Mouse (Mus musculus) hindbrain, embryonic 16.5 days (tissue): Measurements from ENCODE around the gene Il1r1. TPM values are rescaled to one million over a fixed set of nuclear protein-coding genes. Genes with fewer than 3 reads are reported as not detected.

ENCODE experiments used
- ATAC-seq: fragments of 200-750 bp; cut with Nextera tagmentation; 2 replicates; pipeline ENCODE4 v1.8.0; 2017; ENCODE audit warnings: moderate TSS enrichment, moderate library complexity
- H3K27ac ChIP-seq: fragments of 300-500 bp; sonication (generic); 2 replicates; pipeline ENCODE4 v1.5.1; 2014; ENCODE audit warnings: low read depth, mild to moderate bottlenecking, control low read depth, low read length, moderate library complexity
- H3K27me3 ChIP-seq: fragments of 300-500 bp; sonication (generic); replicated peaks from 2 replicates; pipeline ENCODE4 v1.6.1; 2014; ENCODE audit warnings: low read length; ENCODE audit not compliant: control insufficient read depth, insufficient read depth
- H3K36me3 ChIP-seq: fragments of 300-500 bp; sonication (generic); 2 replicates; pipeline ENCODE4 v1.6.1; 2014; ENCODE audit warnings: mild to moderate bottlenecking, low read length, moderate library complexity, mixed read lengths; ENCODE audit not compliant: control insufficient read depth, insufficient read depth
- H3K4me1 ChIP-seq: fragments of 300-500 bp; sonication (generic); 2 replicates; pipeline ENCODE4 v1.6.1; 2014; ENCODE audit warnings: low read depth, low read length; ENCODE audit not compliant: control insufficient read depth, insufficient read depth
- H3K4me2 ChIP-seq: fragments of 300-500 bp; sonication (generic); 2 replicates; pipeline ENCODE4 v1.6.1; 2014; ENCODE audit warnings: mild to moderate bottlenecking, low read length, control low read depth, moderate library complexity
- H3K4me3 ChIP-seq: fragments of 300-500 bp; sonication (generic); 2 replicates; pipeline ENCODE4 v1.5.1; 2014; ENCODE audit warnings: mild to moderate bottlenecking, low read length, control low read depth, moderate library complexity
- H3K9ac ChIP-seq: fragments of 300-500 bp; sonication (generic); 2 replicates; pipeline ENCODE4 v1.6.1; 2014; ENCODE audit warnings: low read depth, mild to moderate bottlenecking, control low read depth, low read length, moderate library complexity
- H3K9me3 ChIP-seq: fragments of 300-500 bp; sonication (generic); 2 replicates; pipeline ENCODE4 v1.6.1; 2014; ENCODE audit warnings: mild to moderate bottlenecking, low read length, moderate library complexity; ENCODE audit not compliant: control insufficient read depth
- WGBS: fragments of 180-500 bp; shearing (Covaris S2); extraction: QIAGEN DNeasy Blood & Tissue Kit; methylation state at CpG from one replicate; pipeline ENCODE4 v1.1.7; 2014; 5-methylcytosine and 5-hydroxymethylcytosine counted together
- polyA plus RNA-seq: library from polyadenylated mRNA; unstranded; fragments of >200 nt; fragmentation: Nextera tagmentation; extraction: Ambion mirVana; gene quantifications from 2 replicates; pipeline ENCODE4 v1.2.1, GENCODE M21; 2015

Il1r1 gene
- polyA plus RNA-seq, 1 experiment from 2014 or later: 0.75 TPM

DNA sequence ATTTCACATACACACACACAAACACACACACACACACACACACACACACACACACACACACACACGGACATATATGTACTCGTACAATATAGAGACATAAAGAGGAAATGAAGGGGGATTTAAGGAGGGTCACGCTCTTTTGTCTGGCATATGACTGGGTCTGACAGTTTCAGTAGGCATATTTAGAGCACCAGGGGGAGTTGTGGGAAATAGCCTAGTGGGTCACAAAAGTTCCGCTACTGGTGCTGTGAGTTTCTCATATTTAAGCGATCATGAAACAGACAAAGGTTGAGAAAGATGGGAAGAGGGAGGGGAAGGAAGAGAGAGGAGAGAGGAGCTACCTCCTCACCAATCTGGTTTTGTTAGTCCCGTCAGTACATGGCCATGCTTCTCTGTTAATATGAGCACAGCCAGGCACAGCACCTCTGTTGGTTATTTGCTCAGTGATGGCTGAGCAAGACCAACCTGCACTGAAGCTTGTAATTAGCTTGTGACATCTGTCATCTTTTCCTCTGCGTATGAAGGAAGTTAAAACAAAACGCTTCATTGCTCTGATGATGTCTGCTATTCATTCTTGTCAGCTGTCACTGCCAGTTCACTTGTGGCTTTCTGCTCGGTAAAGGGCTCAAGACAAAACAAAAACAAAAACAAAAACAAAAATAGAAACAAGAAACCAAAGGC is 37.7 kb downstream of the Il1r1 start:
- Histone ChIP-seq H3K9me3 (no peaks in the 10 kb centered on the region), H3K4me3 (no peak overlapping the region), H3K27me3 (no peaks in the 10 kb centered on the region), H3K27ac (no peak overlapping the region), H3K36me3 (no peaks in the 10 kb centered on the region), H3K4me1 (peaks cover 8% of the 10 kb centered on the region), H3K4me2 (no peak overlapping the region), H3K9ac (no peak overlapping the region)
- peak; percentile 63; the same call in 1 of the 2 replicates for ATAC-seq
- WGBS: 72% methylated on average over 9 of the region's 9 CpGs

DNA sequence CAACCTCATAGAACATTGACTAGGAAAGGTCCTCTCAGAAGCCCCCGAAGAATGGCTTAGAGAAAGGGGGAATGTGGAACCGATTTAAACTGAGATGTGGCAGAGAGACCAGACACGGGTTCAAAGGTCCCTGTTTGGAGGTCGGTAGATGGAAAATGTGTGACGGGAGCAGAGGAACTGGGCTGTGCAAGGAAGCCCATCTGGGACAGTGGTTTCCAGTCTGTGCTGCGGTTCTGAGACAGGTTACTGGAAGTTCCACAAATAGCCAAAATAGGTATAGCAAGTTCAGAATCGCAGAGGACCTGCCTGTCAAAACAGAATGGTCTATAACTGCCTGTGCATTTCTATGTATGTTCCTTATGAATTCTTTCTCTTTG is 38.2 kb downstream of the Il1r1 start:
- ATAC-seq: no peak
- no peak overlapping the region for H3K27ac ChIP-seq
- no peaks in the 10 kb centered on the region for H3K9me3 ChIP-seq
- H3K36me3 ChIP-seq: no peaks in the 10 kb centered on the region
- H3K9ac ChIP-seq: no peak overlapping the region
- no peaks in the 10 kb centered on the region for H3K27me3 ChIP-seq
- WGBS: 75% methylated on average over 7 of the region's 7 CpGs
- peaks cover 8% of the 10 kb centered on the region for H3K4me1 ChIP-seq
- H3K4me3 ChIP-seq: no peak overlapping the region
- no peak overlapping the region for H3K4me2 ChIP-seq

DNA sequence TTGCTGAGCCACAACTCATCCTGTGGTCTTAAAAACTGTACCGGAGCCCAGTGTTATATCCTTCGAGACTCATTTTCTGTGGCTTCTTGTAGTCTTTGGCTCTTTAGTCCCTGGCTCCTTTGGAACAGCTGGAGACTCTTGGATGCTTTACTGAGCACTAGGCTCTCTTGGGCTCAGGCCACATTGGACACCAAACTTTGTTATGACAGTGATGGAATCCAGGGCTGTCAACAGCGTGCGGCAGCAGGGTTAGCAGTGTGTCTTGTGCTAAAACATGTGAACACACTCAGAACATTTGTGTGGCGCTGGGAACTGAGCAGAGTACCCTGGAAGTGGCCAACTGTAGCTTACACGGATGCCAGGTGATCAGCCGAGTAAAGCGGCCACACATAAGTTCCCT is 38.8 kb downstream of the Il1r1 start:
- no peak for ATAC-seq
- no peak overlapping the region for H3K4me2 ChIP-seq
- H3K27me3 ChIP-seq: no peaks in the 10 kb centered on the region
- H3K9ac ChIP-seq: no peak overlapping the region
- H3K4me1 ChIP-seq: peaks cover 8% of the 10 kb centered on the region
- H3K27ac ChIP-seq: no peak overlapping the region
- no peaks in the 10 kb centered on the region for H3K9me3 ChIP-seq
- no peak overlapping the region for H3K4me3 ChIP-seq
- 94% methylated on average over 8 of the region's 8 CpGs for WGBS
- H3K36me3 ChIP-seq: no peaks in the 10 kb centered on the region

DNA sequence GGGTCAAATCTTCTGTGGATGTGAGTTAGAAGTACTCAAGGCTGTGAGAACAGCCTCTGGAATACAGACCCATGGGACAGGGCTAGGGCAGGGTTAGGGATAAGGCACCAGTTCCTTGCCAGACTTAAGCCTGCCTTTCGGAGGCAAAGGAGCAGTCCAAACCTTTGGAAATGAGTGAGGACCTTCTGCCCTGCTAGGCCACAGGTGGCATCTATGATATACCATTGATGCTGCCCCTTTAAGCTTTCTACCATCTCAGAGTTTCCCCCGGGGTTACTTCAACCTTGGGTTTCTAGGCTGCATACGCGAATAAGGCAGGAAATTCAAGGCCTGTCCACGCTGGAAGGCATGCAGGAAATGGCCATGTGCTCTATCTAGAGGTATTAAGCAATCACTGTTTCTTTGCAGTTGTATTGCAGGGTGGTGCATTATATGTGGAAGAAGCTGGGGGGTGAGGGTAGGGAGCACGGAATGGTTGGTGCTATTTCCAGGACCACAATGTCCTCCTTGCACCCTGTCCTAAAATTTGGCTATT is 40.5 kb downstream of the Il1r1 start:
- Histone ChIP-seq H3K9ac (no peak overlapping the region), H3K4me2 (no peak overlapping the region), H3K27me3 (no peaks in the 10 kb centered on the region), H3K4me3 (no peak overlapping the region), H3K36me3 (no peaks in the 10 kb centered on the region), H3K4me1 (peaks cover 8% of the 10 kb centered on the region), H3K9me3 (no peaks in the 10 kb centered on the region), H3K27ac (no peak overlapping the region)
- 76% methylated on average over 6 of the region's 6 CpGs for WGBS
- ATAC-seq: no peak

DNA sequence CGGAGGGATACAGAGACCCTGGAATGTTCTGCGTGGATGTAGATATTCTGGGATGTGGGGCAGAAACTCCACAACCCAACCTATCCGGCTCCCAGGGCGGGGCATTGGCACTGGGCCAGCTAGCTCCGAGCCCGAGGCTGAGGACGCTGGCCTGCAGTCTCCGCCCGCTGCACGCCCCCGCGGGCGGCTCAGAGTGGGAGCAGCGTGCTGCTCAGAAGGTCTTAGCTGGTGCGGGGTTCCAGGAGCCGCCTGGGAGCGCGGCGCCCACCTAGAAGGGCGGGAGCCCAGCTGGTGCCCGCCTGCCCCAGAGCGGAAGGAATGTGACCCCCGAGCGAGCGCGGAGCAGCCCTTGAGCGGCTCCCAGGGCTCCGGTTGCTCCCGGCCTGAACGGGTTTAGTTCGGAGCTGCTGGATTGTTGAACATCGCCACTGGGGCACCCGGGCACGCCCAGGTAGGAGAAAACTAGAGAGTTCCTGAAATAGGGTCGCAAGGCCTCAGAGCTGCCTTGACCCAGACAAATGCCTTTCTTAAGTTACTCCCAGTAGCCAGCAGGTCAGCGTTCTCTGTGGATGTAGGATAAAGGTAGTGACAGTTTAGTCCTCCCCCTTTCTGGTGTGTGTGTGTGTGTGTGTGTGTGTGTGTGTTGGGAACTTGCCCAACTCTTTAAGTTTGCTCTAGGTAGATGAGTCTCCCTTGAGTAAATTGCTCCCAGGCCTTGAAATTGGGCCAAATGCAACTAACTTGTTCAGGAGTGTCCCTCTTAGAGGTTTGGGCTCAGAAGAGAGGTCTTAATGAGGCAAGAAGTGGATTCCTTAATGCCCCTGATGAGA is 41.8 kb downstream of the Il1r1 start:
- H3K36me3 ChIP-seq: no peaks in the 10 kb centered on the region
- no peaks in the 10 kb centered on the region for H3K9me3 ChIP-seq
- H3K4me3 ChIP-seq: peak overlapping the region; percentile 52
- no peak overlapping the region for H3K27ac ChIP-seq
- 3% methylated on average over 36 of the region's 36 CpGs for WGBS
- ATAC-seq: peak; percentile 76
- H3K9ac ChIP-seq: peak overlapping the region; percentile 74
- no peaks in the 10 kb centered on the region for H3K27me3 ChIP-seq
- peaks cover 8% of the 10 kb centered on the region for H3K4me1 ChIP-seq
- H3K4me2 ChIP-seq: peak overlapping the region; percentile 98

DNA sequence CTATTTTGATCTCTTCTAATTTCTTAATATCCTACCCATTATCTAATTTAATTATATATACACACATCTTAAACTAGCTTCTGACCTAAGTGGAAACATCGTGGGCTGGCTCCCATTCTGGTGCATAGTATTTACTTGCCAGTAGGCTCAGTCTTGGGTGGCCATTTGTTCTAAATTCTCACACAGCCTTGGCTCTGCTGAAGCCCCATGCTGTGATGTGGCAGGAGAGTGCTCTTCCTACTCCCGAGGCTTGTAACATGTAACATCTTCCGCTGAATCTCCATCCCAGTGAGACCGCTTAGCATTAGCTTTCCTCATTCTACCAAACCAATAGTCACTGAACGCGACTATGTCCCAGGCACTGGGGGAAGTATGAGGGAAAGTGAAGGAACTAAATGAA is 43.0 kb downstream of the Il1r1 start:
- Histone ChIP-seq H3K36me3 (no peaks in the 10 kb centered on the region), H3K27me3 (no peaks in the 10 kb centered on the region), H3K4me3 (no peak overlapping the region), H3K4me1 (peaks cover 8% of the 10 kb centered on the region), H3K9ac (no peak overlapping the region), H3K9me3 (no peaks in the 10 kb centered on the region), H3K4me2 (no peak overlapping the region), H3K27ac (no peak overlapping the region)
- ATAC-seq: no peak
- WGBS: 76% methylated on average over 6 of the region's 6 CpGs

DNA sequence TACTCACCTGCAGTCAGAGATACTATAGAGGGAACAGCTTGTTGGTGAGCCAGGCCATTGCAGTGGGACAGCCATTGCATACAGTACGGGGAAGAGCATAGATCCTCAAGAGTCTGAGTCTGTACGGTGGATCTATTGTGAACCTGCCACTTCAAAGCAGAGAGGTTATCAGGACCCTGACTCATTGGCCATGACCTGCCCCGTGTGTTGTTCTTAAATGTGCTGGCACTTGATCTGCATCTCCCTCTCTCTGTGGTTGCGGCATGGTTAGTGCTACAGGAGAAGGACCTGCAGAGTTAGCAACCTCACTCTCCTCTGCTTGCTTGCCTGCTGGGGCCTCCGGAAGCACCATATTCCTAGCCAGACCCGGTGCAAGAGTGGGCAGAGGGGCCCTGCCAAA is 43.7 kb downstream of the Il1r1 start:
- no peaks in the 10 kb centered on the region for H3K27me3 ChIP-seq
- H3K9ac ChIP-seq: no peak overlapping the region
- WGBS: 92% methylated on average over 6 of the region's 6 CpGs
- no peaks in the 10 kb centered on the region for H3K9me3 ChIP-seq
- no peak overlapping the region for H3K4me3 ChIP-seq
- no peak overlapping the region for H3K27ac ChIP-seq
- ATAC-seq: no peak
- H3K4me2 ChIP-seq: no peak overlapping the region
- peaks cover 8% of the 10 kb centered on the region for H3K4me1 ChIP-seq
- H3K36me3 ChIP-seq: no peaks in the 10 kb centered on the region

DNA sequence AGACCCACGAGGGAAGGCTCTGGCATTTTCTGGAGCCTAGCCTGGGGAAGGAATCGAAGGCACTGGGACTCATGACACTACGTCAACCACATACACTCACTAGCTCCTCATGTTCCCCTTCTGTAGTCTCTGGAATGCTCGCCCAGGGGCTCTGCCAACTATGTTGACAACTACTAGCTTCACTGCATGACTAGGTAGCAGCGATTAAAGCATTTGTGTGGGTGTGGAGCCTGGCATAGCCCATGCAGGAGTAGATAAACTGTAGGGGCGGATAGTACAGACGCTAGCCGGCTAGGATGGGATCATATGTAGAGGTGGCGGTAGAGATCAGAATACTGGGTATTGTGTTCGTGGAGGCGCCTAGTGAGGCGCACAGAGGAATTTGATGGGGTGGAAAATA is 45.5 kb downstream of the Il1r1 start:
- Histone ChIP-seq H3K4me1 (peaks cover 8% of the 10 kb centered on the region), H3K4me2 (no peak overlapping the region), H3K27me3 (no peaks in the 10 kb centered on the region), H3K9ac (no peak overlapping the region), H3K36me3 (no peaks in the 10 kb centered on the region), H3K9me3 (no peaks in the 10 kb centered on the region), H3K4me3 (no peak overlapping the region), H3K27ac (no peak overlapping the region)
- WGBS: 93% methylated on average over 12 of the region's 12 CpGs
- no peak for ATAC-seq

DNA sequence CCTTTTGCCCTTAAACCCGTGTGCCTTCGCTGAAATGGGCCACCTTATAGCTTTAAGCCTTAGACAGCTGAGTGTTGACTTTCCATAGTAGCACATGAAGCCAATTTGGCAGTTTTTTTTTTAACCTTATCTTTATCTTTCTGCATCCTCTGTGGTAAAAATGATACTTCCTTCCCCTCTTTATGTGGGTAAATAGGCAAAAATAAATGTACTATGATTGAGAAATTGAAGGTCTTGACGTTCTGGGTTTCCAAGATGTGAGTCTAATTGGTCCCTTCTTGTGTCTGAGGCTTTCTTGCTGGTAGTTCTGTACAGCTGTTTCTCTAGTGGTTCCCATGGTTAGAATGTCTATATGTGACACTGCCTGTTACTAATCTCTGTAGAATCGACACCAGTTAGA is 46.2 kb downstream of the Il1r1 start:
- Histone ChIP-seq H3K27ac (no peak overlapping the region), H3K4me1 (peaks cover 8% of the 10 kb centered on the region), H3K4me2 (no peak overlapping the region), H3K9me3 (no peaks in the 10 kb centered on the region), H3K27me3 (no peaks in the 10 kb centered on the region), H3K9ac (no peak overlapping the region), H3K36me3 (no peaks in the 10 kb centered on the region), H3K4me3 (no peak overlapping the region)
- 86% methylated on average over 4 of the region's 4 CpGs for WGBS
- ATAC-seq: no peak
